Mouse (Mus musculus): Measurements from ENCODE around the gene Mrc2. TPM values are rescaled to one million over a fixed set of nuclear protein-coding genes. Genes with fewer than 3 reads are reported as not detected.

Gene Mrc2
- total and polyA plus RNA-seq, 3 experiments = not detected

DNA sequence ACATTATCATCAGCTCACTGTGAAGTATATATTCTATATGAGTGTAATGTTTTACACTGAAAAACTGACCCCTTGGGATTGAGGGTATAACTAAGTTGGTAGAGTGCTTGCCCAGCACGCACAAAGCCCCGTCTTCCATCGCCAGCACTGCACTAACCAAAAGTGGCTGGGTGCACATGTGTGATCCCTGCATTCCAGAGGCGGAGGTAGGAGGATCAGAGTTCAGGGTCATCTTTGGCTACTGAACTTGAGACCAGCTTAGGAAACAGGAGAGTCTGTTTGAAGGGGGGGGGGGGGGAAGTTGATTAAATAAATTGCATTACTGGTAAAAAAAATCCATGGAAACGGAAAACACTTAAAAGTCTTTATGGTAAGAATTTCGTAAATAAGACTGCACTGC is 12.0 kb upstream of the Mrc2 start:
- Histone ChIP-seq H3K79me2 (ENCODE audit: control insufficient read depth, insufficient read depth, low read length, poor library complexity) (no peaks in the 10 kb centered on the region), H3K4me3 (ENCODE audit: control insufficient read depth in 1 of 2, insufficient read depth in 1 of 2, low read depth in 2 of 2, low read length in 2 of 2) (no peak overlapping the region), H3K27me3 (ENCODE audit: control insufficient read depth in 1 of 2, insufficient read depth in 2 of 2, low read length in 2 of 2) (no peaks in the 10 kb centered on the region), H3K4me1 (ENCODE audit: control insufficient read depth in 1 of 2, insufficient read depth in 2 of 2, low read length in 2 of 2) (no peaks in the 10 kb centered on the region), H3K9ac (ENCODE audit: control insufficient read depth, low read depth, low read length, poor library complexity, severe bottlenecking) (no peak overlapping the region), H3K9me3 (replicated peaks; ENCODE audit: insufficient read depth, low read length) (no peaks in the 10 kb centered on the region), H3K36me3 (ENCODE audit: control insufficient read depth in 1 of 2, insufficient read depth in 2 of 2, low read length in 2 of 2) (peaks cover 0 to 17% of the 10 kb centered on the region in 2 experiments; a peak in 2 of 4 replicates), H3K27ac (ENCODE audit: control insufficient read depth, low read depth, low read length) (no peak overlapping the region)
- DNase-seq (ENCODE audit: low read depth, low spot score) = no peak
- TF ChIP-seq NELFE (IDR thresholded peaks at IDR 0.05; ENCODE audit: low read depth, low read length) = no peak
- no peak for TF ChIP-seq TCF12 (IDR thresholded peaks at IDR 0.05; ENCODE audit: low read depth, low read length)
- TF ChIP-seq SIN3A (IDR thresholded peaks at IDR 0.05; ENCODE audit: low read length) = no peak
- TF ChIP-seq TBP (IDR thresholded peaks at IDR 0.05; ENCODE audit: low read depth, low read length) = no peak
- no peak for TF ChIP-seq ZKSCAN1 (IDR thresholded peaks at IDR 0.05; ENCODE audit: low read depth, low read length)
- TF ChIP-seq USF1 (IDR thresholded peaks at IDR 0.05; ENCODE audit: low read depth, low read length) = no peak
- no peak for TF ChIP-seq ZMIZ1 (IDR thresholded peaks at IDR 0.05; ENCODE audit: low read depth, low read length)
- TF ChIP-seq MAX (IDR thresholded peaks at IDR 0.05; ENCODE audit: low read length) = no peak
- no peak for TF ChIP-seq GABPA (IDR thresholded peaks at IDR 0.05; ENCODE audit: low read depth, low read length)
- TF ChIP-seq MXI1 (IDR thresholded peaks at IDR 0.05; ENCODE audit: low read depth, low read length) = no peak
- no peak for TF ChIP-seq POLR2AphosphoS5 (IDR thresholded peaks at IDR 0.05; ENCODE audit: borderline replicate concordance, low read depth, low read length)
- no peak for TF ChIP-seq ELF1 (IDR thresholded peaks at IDR 0.05; ENCODE audit: low read depth, low read length)
- no peak for TF ChIP-seq MYB (IDR thresholded peaks at IDR 0.05; ENCODE audit: low read depth, low read length)

DNA sequence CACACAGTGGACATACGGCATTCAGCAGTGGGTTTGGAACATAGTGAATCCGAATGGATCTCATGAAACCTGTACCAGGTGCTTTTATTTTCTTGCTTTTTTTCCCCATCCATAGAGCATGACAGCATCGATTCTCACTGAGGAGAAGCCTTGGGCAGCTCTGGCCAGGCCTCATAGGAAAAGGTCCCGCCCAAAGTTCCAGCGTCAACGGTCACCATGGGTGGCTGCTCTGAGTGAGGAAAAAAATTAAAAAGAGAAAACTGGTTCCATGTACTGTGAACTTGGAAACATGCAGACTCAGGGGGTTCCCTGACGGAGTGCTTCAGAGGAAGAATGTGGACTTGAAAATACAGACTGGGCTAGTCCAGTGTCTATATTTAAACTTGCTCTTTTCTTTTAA is 11.2 kb upstream of the Mrc2 start:
- no peak overlapping the region for H3K27ac ChIP-seq (ENCODE audit: control insufficient read depth, low read depth, low read length)
- no peaks in the 10 kb centered on the region for H3K79me2 ChIP-seq (ENCODE audit: control insufficient read depth, insufficient read depth, low read length, poor library complexity)
- H3K4me1 ChIP-seq (ENCODE audit: control insufficient read depth in 1 of 2, insufficient read depth in 2 of 2, low read length in 2 of 2) = no peaks in the 10 kb centered on the region
- H3K9me3 ChIP-seq (replicated peaks; ENCODE audit: insufficient read depth, low read length) = no peaks in the 10 kb centered on the region
- H3K9ac ChIP-seq (ENCODE audit: control insufficient read depth, low read depth, low read length, poor library complexity, severe bottlenecking) = no peak overlapping the region
- H3K27me3 ChIP-seq (ENCODE audit: control insufficient read depth in 1 of 2, insufficient read depth in 2 of 2, low read length in 2 of 2) = no peaks in the 10 kb centered on the region
- peaks cover 0 to 9% of the 10 kb centered on the region in 2 experiments; a peak in 2 of 4 replicates for H3K36me3 ChIP-seq (ENCODE audit: control insufficient read depth in 1 of 2, insufficient read depth in 2 of 2, low read length in 2 of 2)
- DNase-seq (ENCODE audit: low read depth, low spot score) = no peak
- no peak overlapping the region for H3K4me3 ChIP-seq (ENCODE audit: control insufficient read depth in 1 of 2, insufficient read depth in 1 of 2, low read depth in 2 of 2, low read length in 2 of 2)
- TF ChIP-seq POLR2A (IDR thresholded peaks at IDR 0.05; ENCODE audit: control insufficient read depth in 1 of 2, insufficient read depth in 1 of 2, low read depth in 1 of 2, low read length in 2 of 2, poor library complexity in 1 of 2) (0 out of 4 replicates have a peak, but pooled peaks of 1 of the 2 experiments have one; percentile 5), MEF2A (IDR thresholded peaks at IDR 0.05; ENCODE audit: extremely low read depth, insufficient replicate concordance, low read depth, low read length, poor library complexity, severe bottlenecking) (no peak)
